Mouse (Mus musculus) liver, adult (tissue): ENCODE measurements at regions not wholly inside any gene's neighbourhood (a gene's known extent, or its start where the extent isn't known, plus 50 kb on each side); places are given as distances from the start of the nearest gene placed in this dataset.

ENCODE experiments used
- GATA4 ChIP-seq: IDR thresholded peaks from 2 replicates; pipeline ENCODE4 v1.6.1; 2014; ENCODE audit warnings: mild to moderate bottlenecking, low read length; ENCODE audit not compliant: insufficient replicate concordance

DNA sequence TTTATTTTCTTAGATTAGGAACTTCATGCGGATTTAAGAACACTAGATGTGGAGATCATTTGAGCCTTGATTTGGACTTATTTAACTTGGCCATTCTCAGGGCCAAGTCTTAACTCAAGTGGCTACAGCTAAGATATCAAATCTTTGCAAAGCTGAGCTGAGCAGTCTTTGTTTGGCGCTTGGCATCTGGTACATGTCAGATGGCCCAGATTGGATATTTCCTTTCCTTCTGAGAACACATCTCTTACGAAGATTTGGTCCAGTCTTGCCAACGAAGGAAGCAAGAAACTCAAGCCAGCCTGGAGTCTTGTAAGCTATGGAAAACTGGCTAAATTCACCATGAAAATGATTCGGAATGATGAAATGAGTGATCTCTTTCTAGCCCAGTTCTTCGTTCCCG is 59.1 kb upstream of the Cdc42ep3 start:
- TF ChIP-seq GATA4, result no peak

DNA sequence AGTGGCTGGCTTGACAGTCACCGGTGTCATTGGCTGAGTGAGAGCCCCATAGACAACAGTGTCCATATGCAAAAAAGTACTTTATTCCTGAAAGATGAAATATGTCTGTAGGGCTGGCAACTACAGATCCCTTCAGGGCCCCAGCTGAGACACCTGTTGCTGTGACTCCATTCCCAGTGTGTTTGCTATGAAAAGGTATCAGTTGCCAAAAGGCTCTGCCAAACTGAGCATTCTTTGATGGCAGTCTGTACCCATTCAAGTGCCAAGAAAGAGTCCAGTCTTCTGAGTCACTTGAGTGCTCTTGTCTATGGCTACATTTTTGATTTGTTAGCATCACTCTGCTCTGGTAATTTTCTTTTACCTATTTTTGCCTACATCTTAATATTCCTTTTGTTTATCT is 63.1 kb upstream of the Cdc42ep3 start:
- no peak for TF ChIP-seq GATA4

DNA sequence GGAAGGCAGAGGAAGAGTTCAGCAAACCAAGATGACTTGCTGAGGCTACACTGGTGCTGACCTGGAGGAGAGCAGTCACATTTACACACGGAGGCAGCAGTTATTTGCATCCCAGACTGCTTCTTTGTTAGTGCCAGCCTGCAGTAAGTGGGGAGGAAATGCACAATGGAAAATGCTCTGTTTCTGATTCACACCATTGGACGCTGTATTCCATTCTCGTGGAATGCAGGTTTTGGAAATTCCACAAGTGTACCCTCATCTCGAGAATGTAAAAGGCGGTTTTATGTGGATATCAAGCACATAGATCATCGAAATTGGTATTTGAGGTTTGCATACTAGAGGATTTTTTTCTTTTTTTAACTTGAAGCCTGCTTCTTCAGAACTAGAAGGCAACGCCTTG is 66.7 kb upstream of the Cdc42ep3 start:
- TF ChIP-seq GATA4, result no peak

DNA sequence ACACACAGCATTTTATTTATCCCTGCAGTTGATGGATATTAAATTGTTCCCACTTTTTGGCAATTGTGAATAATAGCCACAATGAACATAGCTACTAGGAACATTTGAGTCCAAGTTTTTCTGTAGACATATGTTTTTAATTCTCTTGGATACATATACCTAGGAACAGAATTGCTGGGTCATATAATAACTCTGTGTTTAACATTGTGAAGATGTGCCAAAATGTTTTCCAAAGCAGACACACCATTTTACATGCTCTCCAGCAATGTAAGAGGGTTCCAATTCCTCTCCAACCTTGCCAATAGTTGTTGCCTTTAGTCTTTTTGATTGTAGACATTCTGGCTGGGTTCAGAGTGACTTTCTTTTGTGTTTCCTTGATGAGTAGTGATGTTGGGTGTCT is 84.3 kb upstream of the Cdc42ep3 start:
- TF ChIP-seq GATA4, result no peak

DNA sequence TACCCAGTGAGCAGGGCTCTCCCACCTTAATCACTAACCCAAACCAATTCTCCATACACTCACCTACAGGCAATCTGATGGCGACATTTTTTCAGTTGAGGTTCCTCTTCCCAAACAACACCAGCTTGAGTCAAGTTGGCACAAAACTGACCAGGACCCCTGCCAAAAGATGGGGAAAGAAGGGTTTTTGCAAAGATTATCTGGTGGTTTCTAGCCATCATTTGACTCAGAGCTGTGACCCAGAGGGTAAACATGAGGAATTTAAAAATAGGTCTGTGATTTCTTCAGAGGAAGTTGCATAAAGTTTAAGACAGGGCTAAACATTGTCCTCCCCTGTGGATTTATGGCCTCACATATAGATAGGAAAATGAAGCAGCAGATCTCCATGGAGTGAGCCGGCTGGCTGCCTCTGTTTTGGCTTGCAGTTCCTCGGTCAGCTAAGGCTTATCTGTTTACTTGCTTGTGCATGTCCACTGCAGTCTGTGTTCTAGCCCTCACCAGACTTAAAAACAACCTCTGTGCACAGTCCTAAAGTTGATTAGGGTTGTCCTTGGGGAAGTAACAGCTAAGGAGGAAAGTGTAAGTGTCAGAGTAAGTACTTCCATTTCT is 87.7 kb upstream of the Cdc42ep3 start:
- no peak for TF ChIP-seq GATA4

DNA sequence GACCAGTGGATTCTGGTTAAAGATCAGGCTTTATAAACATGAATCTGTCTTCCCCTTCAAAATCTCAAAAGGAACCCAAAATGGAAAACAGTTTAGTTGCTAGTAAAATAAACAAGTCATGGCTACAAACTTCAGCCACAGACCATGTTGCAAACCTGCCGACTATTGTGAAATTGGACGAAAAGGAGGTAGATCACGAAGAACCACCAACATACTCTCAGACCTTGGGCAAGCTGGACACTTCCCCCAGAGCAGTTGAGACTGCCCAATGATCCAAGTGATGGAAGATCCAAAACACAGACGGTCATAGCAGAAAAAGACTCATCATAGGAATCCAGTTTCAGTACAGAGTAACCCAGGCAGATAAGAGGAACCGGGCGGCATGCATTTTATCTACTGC is 92.3 kb upstream of the Cdc42ep3 start:
- TF ChIP-seq GATA4, result no peak

DNA sequence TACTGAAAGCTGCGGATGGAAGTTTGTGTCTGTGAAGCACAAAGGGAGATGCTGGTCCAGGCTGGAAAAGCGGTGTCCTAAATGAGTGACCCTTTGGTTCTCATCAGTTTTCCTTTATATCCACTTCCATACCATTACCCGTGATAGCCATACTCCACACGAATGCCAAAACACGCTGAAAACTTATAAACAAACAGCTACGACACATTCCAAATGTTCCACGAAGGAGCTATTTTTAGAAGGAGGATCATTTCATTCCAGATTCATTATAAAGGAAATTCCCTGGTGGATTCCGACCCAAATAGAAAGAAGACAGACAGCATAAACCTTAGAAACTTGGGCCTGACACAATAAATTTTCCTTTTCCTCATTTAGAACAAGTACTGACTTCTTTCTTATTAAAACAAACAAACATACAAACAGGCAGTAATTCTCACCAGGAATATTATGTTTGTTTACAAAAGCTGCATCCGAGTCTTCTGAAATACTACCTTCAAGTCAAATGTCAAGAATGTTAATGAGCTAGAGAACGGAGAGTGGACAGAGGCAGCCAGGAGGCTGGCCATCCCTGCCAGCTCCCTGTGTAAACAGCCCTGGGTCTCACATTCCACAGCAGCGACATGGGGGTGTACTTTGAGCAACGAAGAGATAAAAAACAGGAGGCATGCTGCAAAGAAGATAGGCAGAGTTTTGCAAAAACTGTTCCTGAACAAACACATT is 96.4 kb upstream of the Cdc42ep3 start:
- TF ChIP-seq GATA4, result peak; percentile 55; the same call in 1 of the 2 replicates

DNA sequence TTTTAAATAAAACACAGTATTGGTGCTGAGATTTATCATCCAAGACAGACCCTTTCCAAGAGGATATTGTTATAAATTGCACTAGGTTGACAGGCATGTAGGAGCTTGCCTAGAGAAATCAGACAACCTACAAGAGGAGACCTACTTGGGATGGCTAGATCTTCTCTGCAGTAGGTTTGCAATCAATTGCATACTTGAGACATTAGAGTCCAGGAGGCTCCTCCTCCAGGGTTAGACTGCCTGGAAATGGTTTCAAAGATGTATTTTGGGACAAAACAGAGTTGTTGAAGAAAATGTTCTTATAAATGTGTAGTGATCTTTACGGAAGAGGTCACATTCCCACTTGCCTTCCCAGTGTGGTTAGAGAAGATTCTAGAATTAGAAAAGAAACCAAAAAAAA is 98.9 kb upstream of the Cdc42ep3 start:
- TF ChIP-seq GATA4, result no peak

DNA sequence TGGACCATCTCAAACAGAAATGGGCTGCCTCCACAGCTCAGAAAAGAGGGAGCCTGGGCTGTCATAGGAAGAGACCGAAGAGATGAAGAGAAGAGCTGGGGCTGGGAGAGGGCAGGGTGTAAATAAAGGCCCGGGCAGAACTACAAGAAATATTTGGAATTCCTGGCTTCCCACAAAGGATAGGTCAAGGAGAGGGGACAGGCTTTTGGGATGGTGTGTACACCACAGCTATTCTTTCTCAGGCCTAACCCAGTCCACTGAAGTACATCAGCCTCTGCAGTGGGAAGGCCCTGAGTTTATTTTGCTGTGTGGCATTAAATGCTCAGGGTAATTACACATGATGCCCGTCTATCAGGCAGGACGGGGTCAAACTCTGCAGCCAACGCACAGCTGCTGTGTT is 99.6 kb upstream of the Cdc42ep3 start:
- no peak for TF ChIP-seq GATA4

DNA sequence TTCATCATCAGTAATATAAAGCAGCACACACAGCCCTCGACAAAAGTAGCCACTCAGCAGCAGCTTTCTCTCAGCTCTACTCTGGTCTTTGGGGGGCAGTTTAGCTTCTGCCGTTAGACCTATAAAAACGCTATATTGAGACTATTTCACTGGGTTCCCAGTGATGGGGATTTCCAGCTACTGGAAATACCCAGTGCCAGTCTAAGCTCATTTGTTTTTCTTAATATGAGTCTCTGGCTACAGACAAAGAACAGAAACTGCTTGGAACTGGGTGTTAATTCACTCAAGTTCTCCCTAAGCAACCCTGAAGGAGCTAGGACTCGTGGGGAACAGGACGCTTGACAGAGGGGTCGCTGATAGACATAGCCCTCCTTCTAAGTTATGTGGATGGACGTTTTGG is 100.3 kb upstream of the Cdc42ep3 start:
- TF ChIP-seq GATA4, result no peak

DNA sequence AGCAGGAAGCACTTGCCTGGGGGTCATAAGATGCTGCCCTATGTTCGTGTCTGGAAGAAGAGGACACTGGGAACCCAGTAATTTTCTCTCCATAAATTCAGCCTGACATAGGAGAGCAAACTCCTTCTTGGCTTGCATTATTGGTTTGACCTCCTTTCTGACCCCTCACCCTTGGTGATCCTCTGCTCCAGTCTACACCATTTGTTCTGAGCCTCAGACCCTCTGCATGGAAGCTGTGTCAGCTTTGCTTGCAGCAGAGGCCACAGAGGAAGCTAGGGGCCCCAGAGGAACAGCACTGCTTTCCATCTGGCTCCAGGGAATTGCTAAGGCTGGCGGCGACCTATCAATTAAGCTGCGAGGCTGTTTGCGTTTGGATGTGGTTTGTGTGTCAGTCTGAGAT is 102.7 kb upstream of the Cdc42ep3 start:
- no peak for TF ChIP-seq GATA4

DNA sequence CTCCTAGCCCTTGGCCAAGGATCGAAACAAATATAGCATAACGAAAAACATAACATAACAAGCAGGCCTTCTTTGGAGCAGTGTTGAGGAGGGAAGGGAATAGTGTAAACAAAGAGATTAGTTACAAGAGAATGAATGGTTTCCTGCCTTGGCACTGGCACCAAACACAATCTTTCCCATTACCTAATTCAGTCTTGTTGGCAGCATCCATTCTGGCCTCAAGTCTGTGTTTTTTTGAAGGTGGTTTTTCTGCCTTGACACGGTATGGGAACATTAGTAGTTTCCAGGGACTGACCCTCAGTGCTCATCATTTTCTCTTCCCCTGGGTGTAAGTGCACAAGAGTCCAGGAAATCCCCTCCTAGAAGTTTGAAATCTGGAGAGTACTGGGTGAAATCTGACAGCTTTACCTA is 106.8 kb upstream of the Cdc42ep3 start:
- TF ChIP-seq GATA4, result no peak

DNA sequence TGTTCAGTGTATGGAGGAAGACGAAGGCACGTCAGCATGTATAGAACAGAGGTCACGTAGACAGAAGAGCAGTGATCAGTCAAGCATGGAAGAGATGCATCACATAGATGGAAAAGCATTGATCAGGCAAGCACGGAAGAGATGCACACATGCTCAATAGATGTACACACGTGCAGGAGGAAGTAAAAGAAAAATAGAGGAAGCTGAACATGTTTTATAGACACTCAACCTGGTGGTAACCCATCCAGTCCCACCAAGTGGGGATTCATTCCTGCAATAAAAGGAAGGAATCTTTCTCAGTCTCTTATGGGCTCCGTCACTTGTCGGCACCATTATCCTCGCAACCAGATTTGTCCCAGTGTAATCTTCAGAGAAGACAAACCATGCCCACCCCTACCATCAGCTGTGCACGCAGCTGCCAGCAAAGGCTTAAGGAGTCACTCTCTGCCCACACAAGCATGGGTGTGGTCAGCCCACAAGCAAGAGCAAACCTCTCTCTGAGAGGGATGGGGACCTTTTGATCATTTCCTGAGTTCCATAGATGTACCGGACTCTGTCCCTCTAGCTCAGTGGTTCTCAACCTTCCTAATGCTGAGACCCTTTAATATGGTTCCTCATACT is 108.3 kb upstream of the Cdc42ep3 start:
- TF ChIP-seq GATA4, result no peak

DNA sequence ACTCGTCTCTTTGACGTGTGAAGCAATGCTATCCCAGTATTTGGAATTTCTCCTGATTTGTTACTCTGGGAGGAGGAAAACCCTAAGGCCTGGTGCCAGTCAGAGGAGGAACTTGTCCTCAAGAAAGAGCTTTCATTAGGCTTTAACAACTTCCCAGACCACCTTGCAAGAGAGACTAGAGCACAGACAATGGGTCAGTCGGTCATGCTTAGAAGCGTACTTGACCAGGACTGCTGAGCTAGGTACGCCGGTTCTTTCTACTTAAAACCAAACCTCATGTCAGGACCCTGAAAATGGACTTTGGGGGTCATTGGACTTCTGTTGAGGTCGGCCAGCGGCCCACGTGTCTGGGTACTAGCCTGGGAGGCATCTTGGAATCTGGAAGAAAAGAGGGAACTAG is 110.8 kb upstream of the Cdc42ep3 start:
- TF ChIP-seq GATA4, result no peak

DNA sequence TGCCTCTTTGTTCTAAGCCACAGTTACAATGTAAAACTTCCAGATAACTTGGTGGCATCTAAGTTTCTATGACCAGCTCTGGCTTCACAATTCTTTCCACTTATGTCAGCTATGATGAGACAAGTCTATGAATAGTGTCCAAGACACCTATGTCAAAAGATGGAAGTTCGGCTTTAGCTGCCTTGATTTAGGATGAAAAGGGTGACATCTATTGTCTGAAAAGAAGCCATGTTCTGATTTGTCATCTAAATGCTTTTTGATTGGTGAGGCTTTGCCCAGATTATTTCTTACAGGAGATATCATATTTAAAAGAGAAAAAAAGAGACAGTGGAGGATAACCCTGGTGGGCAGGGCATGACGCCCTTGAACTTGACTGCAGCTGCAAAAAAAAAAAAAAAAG is 116.7 kb upstream of the Cdc42ep3 start:
- no peak for TF ChIP-seq GATA4

DNA sequence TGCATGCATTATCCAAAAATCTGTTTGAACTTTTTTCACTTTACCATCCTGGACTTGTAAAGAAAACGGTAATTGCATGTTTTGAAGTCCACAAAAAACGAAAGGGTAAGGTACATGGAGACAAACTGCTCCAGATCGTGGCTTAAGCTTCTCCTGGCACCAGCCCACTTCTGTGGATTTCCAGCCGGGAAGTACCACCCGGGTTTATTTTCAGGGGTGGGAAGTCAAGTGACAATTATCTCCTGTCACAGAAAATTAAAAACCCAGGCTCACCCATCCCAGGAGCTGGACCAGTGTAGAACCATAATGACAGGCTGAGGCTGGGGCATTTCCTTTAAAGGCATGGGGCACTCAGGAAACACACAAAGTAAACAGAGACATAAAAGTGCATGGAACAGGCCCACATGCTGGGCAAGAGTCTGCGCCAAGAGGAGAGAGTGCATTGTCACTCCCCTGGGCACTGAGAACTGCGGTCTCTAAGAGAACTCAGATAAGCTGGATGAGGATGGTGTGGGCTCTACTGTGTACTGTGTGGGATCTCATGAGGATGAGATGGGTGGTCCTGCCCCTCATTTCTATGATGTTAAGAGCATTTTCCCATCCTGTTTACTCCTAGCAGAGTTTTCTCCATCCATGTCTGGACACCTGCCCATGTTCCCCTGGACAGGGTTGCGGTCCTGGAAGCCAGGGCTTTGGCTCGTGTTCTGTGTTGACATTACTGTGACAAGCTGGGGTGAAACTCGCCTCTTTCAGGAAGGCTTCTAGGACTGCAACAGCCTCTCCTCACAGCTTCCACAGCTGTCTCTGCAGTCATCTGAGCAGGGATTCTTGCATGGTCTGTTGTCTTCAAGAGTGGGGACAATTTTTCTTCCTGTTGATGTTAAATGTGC is 117.5 kb upstream of the Cdc42ep3 start:
- TF ChIP-seq GATA4, result no peak

DNA sequence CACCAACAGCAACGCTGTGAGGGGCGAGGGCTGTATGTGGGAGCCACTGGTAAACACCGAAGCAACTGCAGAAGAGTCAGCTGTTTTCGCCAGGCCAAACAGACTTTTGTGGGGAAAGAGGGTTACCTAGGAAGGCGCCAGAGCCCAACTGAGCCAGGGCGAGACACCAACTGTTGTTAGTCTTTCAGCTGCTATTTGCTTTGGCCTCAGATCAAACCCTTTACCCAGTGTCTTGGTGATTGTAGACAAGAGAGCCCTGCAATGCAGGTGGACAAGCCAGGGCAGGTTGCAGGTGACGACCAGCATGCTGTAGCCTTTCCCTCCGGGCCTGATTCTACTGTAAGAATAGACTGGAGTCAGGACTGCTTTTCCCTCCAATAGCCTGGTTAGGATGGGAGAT is 121.8 kb upstream of the Cdc42ep3 start:
- TF ChIP-seq GATA4, result no peak
